Mouse (Mus musculus): ENCODE results near the gene Adprh.
"Not testable (repeated sequence)": the region's sequence is repeated elsewhere in the genome, so short reads cannot be mapped to it uniquely, and the experiment has no call there.

The Adprh gene

DNA sequence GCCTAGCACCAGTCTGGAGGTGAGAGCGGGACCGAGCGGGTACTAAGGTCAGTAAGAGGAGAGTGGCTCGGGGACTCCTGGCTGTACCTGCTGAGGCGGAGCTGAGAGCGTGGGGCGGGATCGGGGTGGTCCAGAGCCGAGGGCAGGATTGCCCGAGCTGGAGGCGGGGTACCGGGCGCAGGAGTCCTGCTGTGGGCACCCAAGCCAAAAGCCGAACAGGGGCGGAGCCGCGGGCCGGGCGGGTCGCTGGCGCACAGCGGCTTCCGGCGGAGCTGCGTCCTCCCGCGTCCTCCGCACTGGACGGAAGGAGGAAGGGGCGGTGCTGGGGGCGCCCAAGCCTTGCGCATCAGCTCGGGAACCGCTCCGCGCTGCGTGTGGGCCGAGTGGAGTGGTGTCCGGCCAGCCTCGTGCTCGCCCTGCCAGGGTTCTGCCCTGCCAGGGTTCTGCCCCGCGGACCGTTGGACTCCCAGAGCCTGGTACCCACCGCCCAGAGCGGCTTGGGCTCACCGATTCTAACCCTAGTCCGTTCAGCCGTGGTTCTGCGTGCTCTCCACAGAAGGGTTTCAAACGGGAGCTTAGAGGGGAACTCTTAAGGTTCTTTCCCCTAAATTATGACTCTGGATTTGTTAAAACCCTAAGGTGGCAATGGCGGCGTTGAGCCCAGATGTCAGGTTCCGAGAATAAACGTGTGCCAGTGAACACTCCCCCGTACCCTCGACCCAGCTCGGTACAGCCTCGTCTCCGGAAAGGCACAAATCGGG, at the start of gene Adprh:
TSS of gene Adprh (minus strand) at position 262 of the 761 bp plus-strand sequence.
- peak; percentile 92 to 93 for DNase-seq (ENCODE audit: low spot score in 2 of 2)

DNA sequence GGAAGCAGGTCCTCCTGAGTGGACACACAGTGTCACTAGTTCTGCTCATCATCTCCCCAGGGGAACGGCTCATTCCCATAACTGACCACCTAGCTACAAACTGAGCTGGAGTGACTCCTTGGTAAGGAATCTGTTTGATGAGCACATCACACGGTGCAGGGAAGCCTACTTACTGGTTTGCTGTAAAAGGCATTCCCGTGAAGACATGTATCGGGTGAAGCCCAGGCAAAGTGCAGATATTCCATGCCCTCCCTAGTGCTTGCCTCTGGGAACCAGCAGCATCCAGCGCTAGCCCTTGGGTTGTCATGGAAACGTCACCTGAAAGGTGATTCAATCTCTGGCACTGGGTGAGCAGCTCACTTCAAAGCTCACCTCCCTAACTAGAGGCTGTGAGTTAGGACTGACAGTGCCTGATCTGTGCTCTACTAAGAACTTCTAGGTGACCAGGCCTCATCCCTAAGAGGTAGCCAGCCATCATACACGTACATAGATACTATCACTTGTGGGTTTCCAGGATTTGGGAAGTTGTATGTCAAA, 44.2 kb upstream of the Adprh start:
- DNase-seq (ENCODE audit: low spot score in 2 of 2), result no peak

DNA sequence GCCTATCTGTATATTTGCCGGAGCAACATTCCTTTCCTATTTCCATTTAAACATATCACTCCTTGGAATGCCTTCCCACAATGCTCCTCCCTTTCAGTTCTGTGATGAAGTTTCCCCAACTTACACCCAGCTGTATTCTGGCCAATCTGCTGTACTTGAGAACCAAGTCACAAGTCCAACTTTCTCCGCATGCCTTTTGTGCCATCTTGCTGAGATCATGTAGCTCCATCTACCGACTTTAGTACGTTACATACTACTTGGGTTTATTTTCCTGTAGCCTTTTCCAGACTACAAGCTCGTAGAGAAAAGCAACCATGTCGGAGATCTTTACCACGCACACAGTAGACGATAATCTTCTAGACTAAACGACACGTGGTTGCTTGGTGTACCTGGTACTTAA, 41.4 kb upstream of the Adprh start:
- DNase-seq (ENCODE audit: low spot score in 2 of 2), result no peak

DNA sequence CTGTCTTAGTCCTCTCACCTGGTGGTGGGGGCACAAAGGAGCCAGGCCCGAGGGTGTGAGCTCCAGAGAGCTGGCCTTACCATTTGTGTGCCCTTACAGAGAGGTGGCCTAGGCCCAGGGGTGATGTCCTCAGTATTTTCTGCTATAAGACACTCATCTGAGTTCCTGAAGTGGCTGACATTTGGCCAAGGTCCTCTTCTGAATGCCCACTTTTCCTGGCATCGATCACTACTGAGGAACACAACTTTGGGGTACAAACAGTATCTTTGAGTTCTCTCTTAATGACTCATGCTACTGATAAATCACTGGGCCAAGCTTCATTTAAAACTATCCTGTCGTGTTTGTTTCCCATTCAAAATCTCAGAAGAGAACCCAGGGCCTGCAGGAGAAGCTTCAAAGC, 40.0 kb upstream of the Adprh start:
- no peak for DNase-seq (ENCODE audit: low spot score in 2 of 2)

- DNase-seq (ENCODE audit: low spot score in 2 of 2), result no peak
Observed at GRCm38 (mm10) chr16:38483582-38484309, 31.2 kb upstream of the Adprh start.

GRCm38 (mm10) chr16:38482780-38483562, 30.5 kb upstream of the Adprh start:
- no peak for DNase-seq (ENCODE audit: low spot score in 2 of 2)

- no peak for DNase-seq (ENCODE audit: low spot score in 2 of 2)
Observed at GRCm38 (mm10) chr16:38481327-38481726, 28.8 kb upstream of the Adprh start.

DNA sequence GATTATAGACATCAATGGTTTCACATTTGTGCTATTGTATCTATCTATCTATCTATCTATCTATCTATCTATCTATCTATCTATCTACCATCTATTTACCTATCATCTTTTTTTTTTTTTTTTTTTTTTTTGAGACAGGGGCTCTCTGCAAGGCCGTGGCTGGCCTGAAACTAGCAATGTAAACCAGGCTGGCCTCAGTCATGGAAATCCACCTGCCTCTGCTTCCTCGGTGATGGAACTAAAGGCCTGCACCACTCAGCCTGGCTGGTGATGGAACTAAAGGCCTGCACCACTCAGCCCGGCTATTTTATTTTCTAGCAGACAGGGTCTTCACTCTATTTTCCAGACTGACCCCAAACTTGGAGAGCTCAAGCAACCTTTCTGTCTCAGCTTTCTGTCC, 25.8 kb upstream of the Adprh start:
- no peak for DNase-seq (ENCODE audit: low spot score in 2 of 2)

DNA sequence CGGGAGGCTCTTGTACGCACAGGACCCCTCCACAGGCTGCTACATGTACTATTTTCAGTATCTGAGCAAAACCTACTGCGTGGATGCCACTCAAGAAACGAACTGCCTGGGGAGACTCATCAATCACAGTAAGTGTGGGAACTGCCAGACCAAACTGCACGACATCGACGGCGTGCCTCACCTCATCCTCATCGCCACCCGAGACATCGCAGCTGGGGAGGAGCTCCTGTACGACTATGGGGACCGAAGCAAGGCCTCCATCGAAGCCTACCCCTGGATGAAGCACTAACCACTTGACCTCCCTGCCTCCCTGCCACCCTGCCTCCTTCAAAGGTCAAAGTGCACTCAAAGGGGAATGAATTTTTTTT, 24.7 kb upstream of the Adprh start:
- not testable (repeated sequence) for DNase-seq (ENCODE audit: low spot score in 2 of 2)

GRCm38 (mm10) chr16:38476312-38477240, 24.1 kb upstream of the Adprh start:
- peak; percentile 37 to 49 for DNase-seq (ENCODE audit: low spot score in 2 of 2)

- DNase-seq (ENCODE audit: low spot score in 2 of 2), result no peak
Observed at GRCm38 (mm10) chr16:38475681-38476311, 23.3 kb upstream of the Adprh start.

DNA sequence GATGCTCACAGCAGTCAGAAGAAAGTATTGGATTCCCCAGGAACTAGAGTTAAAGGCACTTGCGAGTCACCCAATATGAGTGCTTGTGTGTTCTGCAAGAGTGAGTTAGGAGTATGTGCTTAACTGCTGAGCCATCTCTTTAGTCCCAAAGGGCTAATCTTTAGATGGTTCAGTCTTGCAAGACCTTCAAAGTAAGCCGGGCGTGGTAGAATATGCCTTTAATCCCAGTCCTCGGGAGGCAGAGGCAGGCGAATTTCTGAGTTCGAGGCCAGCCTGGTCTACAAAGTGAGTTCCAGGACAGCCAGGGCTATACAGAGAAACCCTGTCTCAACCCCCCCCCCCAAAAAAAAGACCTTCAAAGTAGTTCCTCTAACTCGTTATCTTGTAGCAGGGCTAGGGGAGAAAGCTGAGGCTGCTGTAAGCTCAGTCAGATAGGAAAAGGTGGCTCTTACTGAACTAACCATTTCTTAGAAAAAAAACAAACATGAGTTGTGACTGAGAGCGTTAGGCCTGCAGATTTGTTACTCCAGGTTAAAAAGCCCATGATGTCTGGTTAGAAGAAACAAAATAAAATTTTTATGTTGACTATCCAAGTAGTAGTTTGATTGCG, 22.3 kb upstream of the Adprh start:
- DNase-seq (ENCODE audit: low spot score in 2 of 2), result no peak

DNA sequence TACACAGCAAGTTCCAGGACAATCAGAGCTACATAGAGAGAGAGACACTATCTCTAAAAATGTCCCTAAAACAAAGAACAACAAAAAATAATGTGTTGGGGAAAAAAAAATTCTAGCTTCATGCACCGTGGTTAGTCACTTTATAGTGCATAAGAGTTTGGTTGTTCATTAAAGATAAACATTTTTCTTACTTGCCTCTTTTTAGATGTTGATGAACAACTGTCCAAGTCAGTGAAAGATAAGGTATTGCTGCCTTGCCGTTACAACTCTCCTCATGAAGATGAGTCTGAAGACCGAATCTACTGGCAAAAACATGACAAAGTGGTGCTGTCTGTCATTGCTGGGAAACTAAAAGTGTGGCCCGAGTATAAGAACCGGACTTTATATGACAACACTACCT, 21.2 kb upstream of the Adprh start:
- no peak for DNase-seq (ENCODE audit: low spot score in 2 of 2)

DNA sequence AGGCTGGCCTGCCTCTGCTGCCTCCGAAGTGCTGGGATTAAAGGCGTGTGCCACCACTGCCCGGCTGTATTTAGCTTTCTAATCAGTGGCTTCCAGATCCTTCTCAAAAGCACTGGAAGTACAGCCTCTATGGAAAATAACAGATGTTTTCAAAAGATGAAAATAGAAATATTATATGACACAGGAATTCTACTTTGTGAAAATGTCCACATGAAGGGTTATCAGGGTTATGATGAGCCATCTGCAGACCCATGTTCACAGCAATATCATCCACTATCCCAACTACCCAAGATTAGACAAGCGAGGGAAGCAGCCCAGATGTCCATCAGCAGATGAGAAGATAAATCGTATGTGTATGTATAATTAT, 20.0 kb upstream of the Adprh start:
- DNase-seq (ENCODE audit: low spot score in 2 of 2), result no peak

DNA sequence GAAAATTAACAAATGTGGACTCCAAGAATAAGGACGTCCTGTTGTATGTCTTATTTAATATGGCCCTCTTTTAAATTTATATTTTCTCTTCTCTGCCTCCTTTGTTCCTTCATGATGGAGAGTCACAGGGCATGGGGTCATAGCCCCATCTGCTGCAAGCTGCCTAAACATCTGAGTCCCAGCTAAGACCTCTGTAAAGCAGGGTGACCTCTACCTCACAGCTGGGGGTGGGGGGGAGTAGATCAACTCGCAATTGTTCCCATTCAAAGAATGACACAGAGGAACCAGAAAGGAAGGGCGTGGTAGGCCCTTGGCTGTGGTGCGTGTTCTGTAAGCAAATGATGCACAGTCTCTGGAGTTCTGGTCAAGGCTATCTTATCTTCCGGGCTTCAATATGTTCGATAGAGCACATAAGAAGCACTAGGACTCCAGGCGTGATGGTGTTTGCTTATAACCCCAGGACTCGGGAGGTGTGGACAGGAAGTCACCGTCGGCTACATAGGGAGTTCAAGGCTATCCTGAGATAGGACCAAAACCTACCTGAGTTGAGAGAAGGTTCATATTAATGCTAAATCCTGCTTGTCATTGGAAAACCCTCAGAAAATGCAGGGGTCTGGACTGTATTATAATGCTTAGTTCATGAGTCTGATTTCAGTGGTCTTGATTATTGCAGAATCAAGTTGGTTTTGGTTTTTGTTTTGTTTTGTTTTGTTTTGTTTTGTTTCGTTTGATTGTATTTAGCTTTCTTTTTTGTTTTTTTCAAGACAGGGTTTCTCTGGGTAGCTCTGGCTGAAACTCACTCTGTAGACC, 19.4 kb upstream of the Adprh start:
- no peak for DNase-seq (ENCODE audit: low spot score in 2 of 2)

DNA sequence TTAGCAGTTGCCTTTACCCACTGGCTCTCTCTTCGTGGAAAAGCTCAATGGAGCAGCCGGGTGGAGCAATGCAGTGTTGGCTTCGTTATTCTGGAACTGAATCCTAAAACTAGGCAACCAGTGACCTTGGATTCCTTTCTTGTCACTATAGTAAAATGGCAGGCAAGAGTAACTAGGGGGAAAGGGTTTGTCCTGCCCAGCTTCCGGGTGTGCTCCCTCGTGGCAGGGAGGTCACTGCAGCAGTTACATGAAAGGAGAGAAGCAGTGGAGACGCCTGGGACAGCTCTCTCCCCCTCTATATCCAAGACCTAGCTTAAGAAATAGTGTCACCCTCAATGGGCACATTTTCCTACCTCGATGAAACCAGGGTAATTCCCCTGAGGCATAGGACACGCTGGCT, 16.9 kb upstream of the Adprh start:
- DNase-seq (ENCODE audit: low spot score in 2 of 2), result no peak

GRCm38 (mm10) chr16:38468706-38469018, 16.2 kb upstream of the Adprh start:
- DNase-seq (ENCODE audit: low spot score in 2 of 2), result no peak

- no peak for DNase-seq (ENCODE audit: low spot score in 2 of 2)
Observed at GRCm38 (mm10) chr16:38467917-38468705, 15.6 kb upstream of the Adprh start.

Data from right cerebral cortex, postnatal 10 days (tissue).